Mouse (Mus musculus): ENCODE data around the gene Pnkp.

GRCm38 (mm10) chr7:44810819-44811557 lies 46.0 kb upstream of the Pnkp start:
- TF ChIP-seq CTCF (IDR thresholded peaks at IDR 0.05; ENCODE audit: low read depth) (no peak), EP300 (IDR thresholded peaks at IDR 0.05; ENCODE audit: low read depth) (no peak)

Data from liver, embryonic 14.5 days (tissue).